Mouse (Mus musculus): ENCODE data around the gene Pcnx2. TPM values are rescaled to one million over a fixed set of nuclear protein-coding genes. Genes with fewer than 3 reads are reported as not detected.

Gene Pcnx2
- total and polyA plus RNA-seq, 3 experiments = not detected

GRCm38 (mm10) chr8:125733964-125734956, 163.9 kb downstream of the Pcnx2 start:
- Histone ChIP-seq H3K27ac (ENCODE audit: insufficient read depth, low read depth) (no peak overlapping the region), H3K27me3 (replicated peaks) (no peaks in the 10 kb centered on the region), H3K9me3 (replicated peaks; ENCODE audit: low read length) (no peaks in the 10 kb centered on the region), H3K9ac (ENCODE audit: insufficient read depth, low read depth) (peak overlapping the region; percentile 65), H3K36me3 (replicated peaks in 1 of 2; ENCODE audit: control insufficient read depth in 1 of 2, insufficient read depth in 1 of 2, low read length in 1 of 2) (peaks cover 6 to 28% of the 10 kb centered on the region in 2 experiments), H3K4me1 (ENCODE audit: control insufficient read depth in 1 of 2, insufficient read depth in 2 of 2) (peaks cover 7 to 23% of the 10 kb centered on the region in 2 experiments), H3K4me3 (replicated peaks in 1 of 3; ENCODE audit: low read depth in 2 of 3, low read length in 2 of 3, poor library complexity in 1 of 3) (peak overlapping the region; percentile 67 to 84 (median 79)), H3K4me2 (ENCODE audit: insufficient read depth, low read depth, poor library complexity, severe bottlenecking) (peak overlapping the region; percentile 94), H3K79me2 (replicated peaks; ENCODE audit: control insufficient read depth, extremely low read depth, insufficient read depth, poor library complexity, severe bottlenecking) (no peaks in the 10 kb centered on the region)
- in situ Hi-C loops (cut with MboI; ENCODE audit: low pct_ligation_motif_present, low pct_unique_long_range_greater_than_20kb, low sequenced_read_pairs) (no loop called here), dilution Hi-C loops (cut with MboI; ENCODE audit: extremely low pct_ligation_motif_present, extremely low pct_unique_long_range_greater_than_20kb, low sequenced_read_pairs) (no loop called here)
- no peak for TF ChIP-seq CTCF (conservative IDR thresholded peaks at IDR 0.05 in 1 of 2, IDR thresholded peaks at IDR 0.05 in 1 of 2; ENCODE audit: low read depth in 2 of 2, low read length in 2 of 2)
- TF ChIP-seq SMC3 (IDR thresholded peaks at IDR 0.05; ENCODE audit: low read depth, low read length) = no peak; the same call in 1 of the 2 replicates
- TF ChIP-seq MYC (IDR thresholded peaks at IDR 0.05; ENCODE audit: low read depth, low read length) = peak; percentile 54; the same call in 1 of the 2 replicates
- 0 out of 2 replicates have a peak, but pooled peaks have one; percentile 24 for TF ChIP-seq UBTF (IDR thresholded peaks at IDR 0.05; ENCODE audit: low read depth, low read length)
- TF ChIP-seq CHD2 (IDR thresholded peaks at IDR 0.05; ENCODE audit: low read length) = no peak
- TF ChIP-seq MXI1 (IDR thresholded peaks at IDR 0.05; ENCODE audit: low read depth, low read length) = peak; percentile 80
- peak; percentile 67 for TF ChIP-seq BHLHE40 (IDR thresholded peaks at IDR 0.05; ENCODE audit: low read depth, low read length)
- no peak for TF ChIP-seq ZKSCAN1 (IDR thresholded peaks at IDR 0.05; ENCODE audit: borderline replicate concordance, low read depth, low read length)
- peak; percentile 88 for TF ChIP-seq NRF1 (IDR thresholded peaks at IDR 0.05; ENCODE audit: low read depth, low read length)
- TF ChIP-seq E2F4 (IDR thresholded peaks at IDR 0.05; ENCODE audit: insufficient replicate concordance, low read depth, low read length) = no peak
- TF ChIP-seq POLR2A (IDR thresholded peaks at IDR 0.05; ENCODE audit: low read depth, low read length) = 0 out of 2 replicates have a peak, but pooled peaks have one; percentile 38
- peak; percentile 58; the same call in 1 of the 2 replicates for TF ChIP-seq SIN3A (IDR thresholded peaks at IDR 0.05; ENCODE audit: low read length)
- DNase-seq (ENCODE audit: extremely low read depth) = peak; percentile 69

DNA sequence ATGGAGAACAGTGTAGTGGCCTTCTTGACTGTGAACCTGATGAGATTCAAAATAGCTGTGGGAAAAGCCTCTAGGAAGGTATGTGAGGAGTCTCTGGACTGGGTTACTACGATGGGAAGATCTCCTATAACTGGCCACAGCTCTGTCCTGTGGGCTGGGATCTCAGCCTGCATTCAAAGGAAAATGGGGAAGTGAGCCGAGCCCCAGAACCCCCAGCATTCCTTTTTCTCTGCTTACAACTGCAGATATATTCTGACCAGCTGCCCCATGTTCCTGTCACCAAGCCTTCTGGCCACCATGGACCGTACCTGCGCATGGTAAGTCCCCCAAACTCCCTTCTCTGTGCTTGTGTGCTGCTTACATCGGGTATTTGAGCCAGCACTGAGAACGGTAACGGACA, 168.4 kb downstream of the Pcnx2 start, which contains the start of gene Ntpcr:
Gene Ntpcr (plus strand): TSS at position 218 of the 400 bp plus-strand sequence.
- DNase-seq (ENCODE audit: extremely low read depth) = no peak
- no peaks in the 10 kb centered on the region for H3K27me3 ChIP-seq (replicated peaks)
- no peak within 1 kb of the TSS for H3K27ac ChIP-seq (ENCODE audit: insufficient read depth, low read depth)
- no peaks in the 10 kb centered on the region for H3K9me3 ChIP-seq (replicated peaks; ENCODE audit: low read length)
- H3K4me1 ChIP-seq (ENCODE audit: control insufficient read depth in 1 of 2, insufficient read depth in 2 of 2) = peaks cover 7 to 25% of the 10 kb centered on the region in 2 experiments
- dilution Hi-C loops (cut with MboI; ENCODE audit: extremely low pct_ligation_motif_present, extremely low pct_unique_long_range_greater_than_20kb, low sequenced_read_pairs) = no loop called here
- no peak within 1 kb of the TSS for H3K4me2 ChIP-seq (ENCODE audit: insufficient read depth, low read depth, poor library complexity, severe bottlenecking)
- in situ Hi-C loops (cut with MboI; ENCODE audit: low pct_ligation_motif_present, low pct_unique_long_range_greater_than_20kb, low sequenced_read_pairs) = no loop called here
- TF ChIP-seq IRF4 (IDR thresholded peaks at IDR 0.05; ENCODE audit: low read depth, low read length) (no peak), MEF2A (IDR thresholded peaks at IDR 0.05; ENCODE audit: borderline replicate concordance, low read depth, low read length) (no peak), JUND (conservative IDR thresholded peaks at IDR 0.05; ENCODE audit: low read depth, low read length) (no peak), ZC3H11A (IDR thresholded peaks at IDR 0.05; ENCODE audit: low read depth, low read length) (no peak), RAD21 (IDR thresholded peaks at IDR 0.05; ENCODE audit: low read depth, low read length) (no peak), MYC (IDR thresholded peaks at IDR 0.05; ENCODE audit: low read depth, low read length) (no peak), ZKSCAN1 (IDR thresholded peaks at IDR 0.05; ENCODE audit: borderline replicate concordance, low read depth, low read length) (no peak)
- no peak within 1 kb of the TSS for H3K4me3 ChIP-seq (replicated peaks in 1 of 3; ENCODE audit: low read depth in 2 of 3, low read length in 2 of 3, poor library complexity in 1 of 3)
- no peaks in the 10 kb centered on the region for H3K79me2 ChIP-seq (replicated peaks; ENCODE audit: control insufficient read depth, extremely low read depth, insufficient read depth, poor library complexity, severe bottlenecking)
- H3K36me3 ChIP-seq (replicated peaks in 1 of 2; ENCODE audit: control insufficient read depth in 1 of 2, insufficient read depth in 1 of 2, low read length in 1 of 2) = no peaks in the 10 kb centered on the region
- no peak within 1 kb of the TSS for H3K9ac ChIP-seq (ENCODE audit: insufficient read depth, low read depth)
